Mouse (Mus musculus) cortical plate, adult 2 months (tissue): Measurements from ENCODE around the gene Olfr654. TPM values are rescaled to one million over a fixed set of nuclear protein-coding genes. Genes with fewer than 3 reads are reported as not detected.

Source experiments
- H3K27ac ChIP-seq: fragments of 200-500 bp; 2 replicates; pipeline ENCODE4 v1.5.1; 2012; ENCODE audit warnings: low read length, control low read depth, inconsistent platforms; ENCODE audit not compliant: insufficient read depth
- H3K4me1 ChIP-seq: fragments of 200-500 bp; 2 replicates; pipeline ENCODE4 v1.6.1; 2011; ENCODE audit warnings: low read length; ENCODE audit not compliant: control insufficient read depth, insufficient read depth
- H3K4me3 ChIP-seq: fragments of 200-500 bp; 2 replicates; pipeline ENCODE4 v1.5.1; 2011; ENCODE audit warnings: mild to moderate bottlenecking, low read length, control low read depth; ENCODE audit not compliant: insufficient read depth
- CTCF ChIP-seq: fragments of 200-500 bp; IDR thresholded peaks from 2 replicates; pipeline ENCODE4 v1.5.1; 2011; ENCODE audit warnings: mild to moderate bottlenecking, control low read depth, low read length; ENCODE audit not compliant: insufficient read depth; ENCODE audit errors: extremely low read depth
- POLR2A ChIP-seq: fragments of 200-500 bp; IDR thresholded peaks from 2 replicates; pipeline ENCODE4 v1.6.1; 2011; ENCODE audit warnings: mild to moderate bottlenecking, low read length, control low read depth; ENCODE audit not compliant: insufficient read depth; ENCODE audit errors: extremely low read depth
- polyA plus RNA-seq: library from polyadenylated mRNA; depleted of rRNA; stranded (reverse); fragments of >200 nt; gene quantifications from 2 replicates; pipeline ENCODE4 v1.2.3, GENCODE M21; 2012; rRNA removed

Gene Olfr654
- polyA plus RNA-seq, 1 experiment: not detected

DNA sequence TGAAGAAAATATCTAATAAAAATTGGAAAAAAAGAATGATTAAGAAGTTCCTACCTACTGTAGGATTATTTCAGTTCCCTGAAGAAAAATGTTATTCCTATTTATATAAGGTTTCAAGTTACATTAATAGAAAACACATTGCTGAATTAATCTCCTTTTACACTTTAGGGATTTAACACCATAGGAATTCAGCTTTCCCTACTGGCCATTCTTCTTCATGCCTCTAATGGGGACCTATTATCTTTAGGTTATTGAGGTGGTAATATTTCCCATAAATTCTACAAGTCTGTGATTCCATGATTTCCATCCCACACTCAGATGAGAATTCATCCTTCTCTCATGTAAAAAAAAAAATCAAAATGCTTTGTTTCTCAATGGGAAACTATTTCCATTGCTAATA lies 37.7 kb downstream of the Olfr654 start, which contains the start of gene Olfr657:
Gene Olfr657 (plus strand): TSS at position 301 of the 400 bp plus-strand sequence.
- TF ChIP-seq CTCF: no peak
- TF ChIP-seq POLR2A: no peak
- no peak within 1 kb of the TSS for H3K4me3 ChIP-seq
- no peaks in the 10 kb centered on the region for H3K4me1 ChIP-seq
- H3K27ac ChIP-seq: no peak within 1 kb of the TSS

Other genes starting within 250 kb of the Olfr654 start
- gene Trim12c, start 233.7 kb upstream of the Olfr654 start, polyA plus RNA-seq: 1.5 and 1.6 TPM in 2 replicates
- gene Trim30b, start 217.1 kb upstream of the Olfr654 start, polyA plus RNA-seq: 0.10 and 0.17 TPM in 2 replicates
- gene Trim30c, start 186.2 kb upstream of the Olfr654 start, polyA plus RNA-seq: 0.11 and 0.17 TPM in 2 replicates
- 2.0 and 2.6 TPM in 2 replicates for gene Trim30a, start 121.8 kb upstream of the Olfr654 start, polyA plus RNA-seq
- 1.3 and 1.5 TPM in 2 replicates for gene Trim30d, start 79.2 kb upstream of the Olfr654 start, polyA plus RNA-seq
- gene Olfr651, start 36.9 kb upstream of the Olfr654 start, polyA plus RNA-seq: not detected in 2 replicates
- gene Olfr652, start 26.1 kb upstream of the Olfr654 start, polyA plus RNA-seq: not detected in 2 replicates
- not detected in 2 replicates for gene Olfr653, start 9.7 kb upstream of the Olfr654 start, polyA plus RNA-seq
- gene Olfr655, start 14.8 kb downstream of the Olfr654 start, polyA plus RNA-seq: not detected in 2 replicates
- gene Olfr656, start 26.9 kb downstream of the Olfr654 start, polyA plus RNA-seq: not detected in 2 replicates
- not detected in 2 replicates for gene Olfr657, start 37.8 kb downstream of the Olfr654 start, polyA plus RNA-seq
- 0.04 TPM in 2 replicates for gene Olfr658, start 60.3 kb downstream of the Olfr654 start, polyA plus RNA-seq
- gene Olfr659, start 79.7 kb downstream of the Olfr654 start, polyA plus RNA-seq: not detected in 2 replicates
- not detected in 2 replicates for gene Olfr661, start 99.5 kb downstream of the Olfr654 start, polyA plus RNA-seq
- not detected in 2 replicates for gene Usp17le, start 190.4 kb downstream of the Olfr654 start, polyA plus RNA-seq